Mouse (Mus musculus) ovary, adult 18-20 months (tissue): ENCODE data around the gene Cbr4.

Experiments used
- DNase-seq: peaks from one replicate; pipeline ENCODE4 v3.0.0; 2022; ENCODE audit warnings: low spot score, mixed read lengths

The Cbr4 gene

GRCm38 (mm10) chr8:61487597-61488156 lies at the start of gene Cbr4:
Gene Cbr4 (plus strand): TSS chr8:61487734.
- peak; percentile 73 for DNase-seq

DNA sequence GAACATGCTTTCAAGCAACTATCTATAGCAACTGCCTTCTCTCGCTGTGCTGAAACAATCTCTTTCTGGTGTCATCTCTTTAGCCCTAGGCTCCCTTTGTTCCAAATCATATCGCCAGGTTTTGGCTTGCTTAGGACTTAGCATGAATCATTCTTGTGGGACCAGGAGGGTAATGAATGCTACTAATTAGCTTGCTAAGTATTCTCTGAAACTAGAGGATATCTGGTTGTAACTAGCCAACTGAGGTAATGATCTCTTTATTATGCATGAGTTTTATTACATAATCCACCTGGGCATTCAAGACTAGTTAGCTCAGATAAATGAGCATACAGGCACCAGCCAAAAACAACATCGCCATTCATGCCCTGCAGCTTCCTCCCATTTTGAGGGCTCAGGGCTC lies 44.5 kb upstream of the Cbr4 start:
- DNase-seq: no peak

DNA sequence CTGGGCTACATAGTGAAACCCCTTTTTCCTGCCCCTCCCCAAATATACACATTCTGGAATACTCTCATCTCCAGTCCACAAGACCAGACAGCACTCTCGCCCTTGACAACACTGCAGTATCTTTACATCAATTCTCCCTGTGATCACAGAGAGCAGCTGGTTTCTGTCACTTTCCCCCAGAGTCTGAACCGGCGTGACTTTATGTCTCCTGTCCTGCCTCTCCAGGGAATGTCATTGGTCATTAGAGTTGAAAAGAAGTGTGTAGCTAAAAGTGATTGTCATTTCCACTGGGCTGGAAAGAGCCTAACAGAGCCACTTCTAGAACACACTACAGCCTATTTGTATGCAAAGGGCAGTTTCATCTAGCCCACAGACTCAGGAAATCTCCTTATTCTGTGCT lies 43.2 kb upstream of the Cbr4 start:
- DNase-seq: no peak

DNA sequence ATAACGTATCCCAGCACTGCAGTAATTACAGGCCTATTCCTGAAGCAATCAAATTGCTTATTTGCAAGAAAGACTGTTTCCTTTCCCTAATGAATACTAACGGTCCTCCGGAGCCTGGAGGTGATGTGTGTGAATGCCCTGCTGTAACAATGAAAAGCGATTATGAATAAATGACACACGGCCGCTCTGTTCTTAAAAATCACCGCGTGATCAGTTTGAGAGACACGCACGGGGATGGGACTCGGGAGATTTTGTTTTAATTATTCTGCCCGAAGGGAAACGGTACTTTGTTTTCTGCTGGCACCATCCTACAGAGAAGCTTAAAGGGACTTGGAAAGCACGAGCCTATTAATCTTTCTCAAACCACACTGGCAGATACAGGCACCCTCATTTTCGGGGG lies 41.2 kb upstream of the Cbr4 start:
- DNase-seq: no peak

GRCm38 (mm10) chr8:61448100-61448499 lies 39.4 kb upstream of the Cbr4 start:
- DNase-seq: no peak

DNA sequence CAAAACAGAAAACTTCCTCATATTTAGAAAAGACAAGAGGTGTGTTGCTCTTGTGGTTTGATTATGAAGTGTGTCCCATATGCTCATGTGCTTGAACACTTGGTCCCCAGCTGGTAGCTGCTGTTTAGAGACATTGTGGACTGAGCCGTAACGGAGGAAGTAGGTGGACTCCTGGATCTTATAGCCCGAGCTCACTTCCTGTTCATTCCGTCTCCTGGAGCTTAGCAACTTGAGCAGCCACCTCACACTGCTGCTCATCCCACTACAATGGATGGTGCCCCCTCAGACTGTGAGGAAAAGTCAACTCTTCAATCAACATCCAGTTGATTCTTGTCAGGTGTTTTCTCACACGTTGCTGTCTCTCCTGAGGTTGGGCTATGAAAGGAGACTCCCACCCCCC lies 38.7 kb upstream of the Cbr4 start:
- DNase-seq: no peak

DNA sequence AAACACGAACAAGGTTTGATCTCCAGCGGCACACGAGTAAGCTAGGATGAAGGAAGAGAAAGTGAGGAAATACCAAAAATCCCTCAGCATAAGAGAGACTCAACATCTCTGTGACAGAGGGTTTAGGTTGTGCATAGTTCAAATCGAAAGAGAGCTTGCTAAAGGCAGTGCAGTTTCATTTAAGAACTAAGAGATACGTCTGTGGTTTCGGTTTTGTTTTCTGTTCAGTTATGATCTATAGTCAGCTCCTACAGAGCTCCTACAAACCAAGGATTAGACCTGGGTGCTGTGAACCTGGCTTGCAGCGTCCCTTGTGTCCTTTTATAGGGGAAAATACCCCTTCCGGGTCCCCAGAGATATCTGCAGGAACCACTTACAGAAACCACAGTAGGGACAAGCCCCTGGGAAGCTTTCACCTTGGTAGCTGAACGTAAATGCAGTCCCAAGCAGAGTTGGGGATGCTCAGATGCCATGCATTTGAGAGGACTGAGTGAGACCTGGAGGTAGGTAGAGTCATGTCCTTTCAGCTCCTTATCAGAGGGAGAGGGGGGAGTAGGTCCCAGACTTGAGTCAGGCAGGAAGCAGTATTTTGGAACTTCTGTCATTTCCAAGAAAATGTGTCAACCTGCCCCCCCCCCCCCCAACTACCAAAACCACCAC lies 36.5 kb upstream of the Cbr4 start:
- DNase-seq: no peak

DNA sequence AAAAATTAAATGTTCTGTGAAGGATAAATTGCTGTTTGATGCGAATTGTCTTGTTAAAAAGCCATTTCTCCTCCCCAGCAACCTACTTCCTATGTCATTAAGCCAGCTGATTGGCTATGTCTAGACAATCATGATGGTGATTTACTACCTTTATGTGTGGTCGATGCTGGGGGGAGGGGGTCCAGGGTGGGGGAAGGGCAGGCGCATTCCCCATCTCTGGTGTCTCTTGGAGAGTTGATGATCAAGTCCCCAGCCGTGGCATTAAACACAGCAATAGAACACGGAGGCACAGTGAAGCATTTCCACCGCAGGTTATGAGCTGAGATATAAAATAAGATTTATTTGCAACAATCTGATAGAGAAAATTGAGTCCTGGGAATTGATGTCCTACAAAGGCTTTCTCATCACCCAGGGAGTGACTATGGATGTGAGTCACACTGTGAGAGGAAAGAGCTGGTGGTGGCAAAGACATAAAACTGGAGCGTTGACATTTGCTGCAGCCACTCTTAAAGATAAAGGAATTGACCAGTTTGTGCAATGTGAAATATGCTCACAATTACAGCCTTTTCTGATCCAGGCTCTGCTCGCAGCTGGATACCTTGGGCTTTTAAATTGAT lies 35.7 kb upstream of the Cbr4 start:
- no peak for DNase-seq

DNA sequence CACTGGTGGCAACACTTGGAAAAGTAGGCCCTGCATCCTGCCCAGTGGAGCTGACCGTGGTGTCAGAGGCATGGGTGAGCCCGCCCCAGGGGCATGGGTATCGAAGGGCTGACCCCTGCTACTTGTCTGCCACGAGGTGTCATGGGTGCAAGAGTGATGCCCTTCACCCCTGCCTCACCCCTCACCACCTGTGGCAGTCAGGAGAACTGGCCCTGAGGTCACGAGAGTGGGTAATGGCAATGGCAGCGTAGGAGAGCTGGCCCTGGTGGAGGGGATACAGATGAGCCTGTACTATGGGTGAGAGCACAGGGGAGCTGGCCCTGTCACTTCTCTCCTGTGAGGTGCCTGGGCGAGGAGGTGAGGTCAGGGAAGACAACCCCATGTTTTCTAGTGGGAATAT lies 27.8 kb upstream of the Cbr4 start:
- no peak for DNase-seq

GRCm38 (mm10) chr8:61462221-61462620 lies 25.3 kb upstream of the Cbr4 start:
- DNase-seq: no peak

DNA sequence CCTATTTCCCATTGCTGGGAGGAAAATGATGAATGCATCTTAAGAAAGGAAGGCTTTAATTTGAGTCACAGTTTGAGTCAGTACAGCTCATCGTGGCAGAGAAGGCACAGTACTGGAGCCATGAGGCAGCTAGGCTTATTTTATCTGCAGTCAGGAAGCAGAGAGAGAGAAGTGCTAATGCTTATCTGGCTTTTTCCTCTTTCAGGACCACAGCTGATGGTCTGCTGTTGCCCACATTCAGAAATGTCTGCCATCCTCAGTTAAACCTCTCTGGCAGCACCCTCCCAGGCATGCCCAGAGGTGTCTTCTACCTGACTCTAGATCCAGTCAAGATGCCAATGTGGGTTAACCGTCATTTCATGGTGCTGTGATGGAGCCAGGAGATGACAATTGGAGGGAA lies 23.1 kb upstream of the Cbr4 start:
- no peak for DNase-seq

- no peak for DNase-seq
Observed at GRCm38 (mm10) chr8:61466696-61467552, 20.6 kb upstream of the Cbr4 start.

DNA sequence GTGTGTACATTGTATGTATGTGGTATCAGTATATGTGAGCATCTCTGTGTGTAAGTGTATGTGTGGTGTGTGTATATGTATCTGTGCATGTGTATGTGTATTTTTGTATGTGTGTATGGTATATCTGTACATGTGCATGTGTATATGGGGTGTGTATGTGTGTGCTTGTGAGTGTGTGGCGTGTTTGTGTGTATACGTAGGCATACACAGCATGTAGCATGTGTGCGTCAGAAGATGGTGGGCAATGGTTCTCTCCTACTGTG lies 20.1 kb upstream of the Cbr4 start:
- no peak for DNase-seq

DNA sequence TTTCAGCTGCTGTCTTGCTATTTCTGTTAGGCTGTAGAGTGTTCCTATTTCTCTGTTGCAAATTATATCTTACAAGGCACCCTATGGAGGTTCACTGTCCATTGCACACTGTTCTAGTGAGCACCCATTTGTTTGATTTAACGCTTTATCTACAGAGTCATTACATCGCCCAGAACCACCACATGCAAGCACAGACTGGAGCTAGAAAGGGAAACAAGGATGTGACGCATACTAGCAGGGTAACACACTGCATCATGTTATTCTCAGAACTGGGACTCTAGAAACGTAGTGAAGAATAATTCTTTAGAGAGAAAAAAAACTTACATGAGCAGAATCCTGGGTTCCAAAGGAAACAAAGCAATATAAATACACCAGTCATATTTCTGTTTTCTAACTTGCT lies 17.3 kb upstream of the Cbr4 start:
- DNase-seq: no peak

- no peak for DNase-seq
Observed at GRCm38 (mm10) chr8:61475251-61475673, 12.3 kb upstream of the Cbr4 start.

DNA sequence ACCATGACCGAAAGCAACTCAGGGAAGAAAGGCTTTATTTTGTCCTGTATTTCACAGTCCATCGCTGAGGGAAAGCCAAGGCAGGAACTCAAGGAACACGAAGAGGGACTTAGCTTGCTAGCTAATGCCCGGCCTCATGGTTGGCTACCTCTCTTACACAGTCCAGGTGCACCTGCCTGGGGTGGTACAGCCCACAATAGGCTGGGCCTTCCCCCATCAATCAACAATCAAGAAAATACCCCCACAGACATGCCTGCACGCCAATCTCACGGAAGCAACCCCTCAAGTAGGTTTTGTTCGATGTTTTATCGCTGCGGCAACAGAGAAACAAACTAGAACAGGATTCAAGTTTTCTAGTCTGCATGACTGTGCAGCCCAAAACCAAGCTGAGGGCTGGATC lies 11.4 kb upstream of the Cbr4 start:
- DNase-seq: no peak

DNA sequence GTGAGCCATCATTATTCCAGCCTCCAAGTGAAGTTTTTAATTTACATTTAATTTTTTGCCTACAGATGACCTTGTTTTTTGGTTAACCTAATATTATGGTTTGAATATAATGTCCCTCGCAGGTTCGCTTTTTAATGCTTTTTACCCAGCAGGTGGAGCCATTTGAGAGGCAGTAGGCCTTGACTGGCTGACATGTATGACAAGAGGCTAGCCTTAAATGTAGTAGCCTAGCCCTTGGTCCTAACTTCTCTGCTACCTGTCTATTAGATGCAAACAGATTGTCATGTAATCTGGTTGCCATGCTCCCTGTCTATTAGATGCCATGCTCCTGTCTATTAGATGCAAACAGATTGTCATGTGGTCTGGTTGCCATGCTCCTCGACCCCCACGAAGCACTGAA lies 9.4 kb upstream of the Cbr4 start:
- DNase-seq: no peak

DNA sequence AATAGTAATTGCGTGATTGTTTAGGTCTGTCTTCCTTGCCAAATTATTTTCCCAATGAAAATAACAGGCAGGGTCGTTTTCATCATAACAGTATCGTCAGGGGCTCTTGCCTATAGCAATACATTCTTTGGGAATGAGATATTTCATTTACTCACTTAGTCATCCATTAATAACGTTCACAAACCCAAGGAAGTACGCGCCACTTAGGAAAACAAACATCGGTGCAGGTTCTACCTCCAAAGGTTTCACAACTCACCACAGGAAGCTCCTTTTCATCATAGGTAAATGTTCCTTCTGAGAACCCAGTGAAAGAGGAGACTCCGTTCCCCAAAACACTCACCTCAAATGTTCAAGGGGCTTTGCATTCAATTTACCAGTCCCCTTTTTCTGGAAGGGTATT lies 8.7 kb upstream of the Cbr4 start:
- DNase-seq: no peak

DNA sequence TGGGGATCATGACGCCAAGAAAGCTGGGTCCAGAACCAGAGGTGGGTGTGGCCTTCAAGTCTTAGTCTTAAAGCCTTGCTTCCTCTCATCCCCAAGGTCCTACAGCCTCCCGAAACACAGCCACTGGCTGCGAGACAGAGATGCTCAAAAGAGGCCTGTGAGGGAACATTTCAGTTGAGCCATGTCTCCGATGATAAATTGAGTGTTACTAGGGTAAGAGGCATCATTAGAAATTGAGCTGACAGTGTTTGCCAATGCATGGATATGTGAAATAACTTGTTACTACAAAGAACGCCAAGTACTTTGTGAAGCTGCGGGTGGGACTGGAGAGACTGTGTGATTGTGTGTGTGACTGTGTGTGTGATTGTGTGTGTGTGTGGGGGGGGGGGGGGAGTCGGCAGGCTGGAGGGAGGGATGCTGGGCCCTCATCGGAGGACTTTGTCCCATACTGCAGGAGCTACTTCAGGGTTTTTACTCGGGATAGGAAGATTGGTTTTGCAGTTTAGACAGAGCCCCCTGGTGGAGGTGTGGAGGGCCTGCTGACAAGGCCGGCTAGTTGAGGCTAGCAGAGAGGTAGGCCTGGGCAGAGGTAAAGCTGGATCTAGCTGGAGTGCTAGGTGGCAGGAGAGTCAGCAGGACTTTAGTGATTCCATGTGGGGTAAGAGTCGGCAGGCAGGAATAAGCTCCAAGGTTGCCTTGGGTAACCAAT lies 7.9 kb upstream of the Cbr4 start:
- no peak for DNase-seq

GRCm38 (mm10) chr8:61480260-61480967 lies 7.1 kb upstream of the Cbr4 start:
- DNase-seq: no peak

- no peak for DNase-seq
Observed at GRCm38 (mm10) chr8:61486923-61487529, 508 bp upstream of the Cbr4 start.
